In genomic region chr14:31892186-31892510, GRCm38 (mm10) we compare ENCODE assay signal across 13 mouse cellular contexts.
DNase-seq lines count a peak whose midpoint lies in the region; ATAC-seq and TF ChIP-seq lines count a peak whose summit lies in the region.
"Had no signal": no experiment of that assay in that cellular context is flagged by ENCODE, and none has a peak within 500 bp of the region (broad histone marks: within the 10 kb centered on the region; RNA-seq: fewer than 3 reads in every experiment).

No protein-coding gene starts in this region.

- H3K9ac ChIP-seq in hindbrain, embryonic 12.5 days, result no peak overlapping the region
- no peak overlapping the region for H3K9ac ChIP-seq in hindbrain, embryonic 13.5 days
- no peak overlapping the region for H3K9ac ChIP-seq in midbrain, embryonic 12.5 days (replicated peaks)
- no peak overlapping the region for H3K9ac ChIP-seq in midbrain, postnatal 0 days (replicated peaks; ENCODE audit: low read length, poor library complexity, severe bottlenecking)
- H3K9ac ChIP-seq in lung, embryonic 16.5 days (ENCODE audit: low read length), result no peak overlapping the region
- peak overlapping the region; percentile 49; the same call in 1 of the 2 replicates for H3K9ac ChIP-seq in stomach, embryonic 16.5 days (ENCODE audit: low read length)

- peaks cover 15% of the 10 kb centered on the region for H3K4me1 ChIP-seq in hindbrain, embryonic 12.5 days
- H3K4me1 ChIP-seq in hindbrain, embryonic 13.5 days (replicated peaks), result peaks cover 10% of the 10 kb centered on the region
- H3K4me1 ChIP-seq in midbrain, embryonic 12.5 days, result peaks cover 16% of the 10 kb centered on the region
- H3K4me1 ChIP-seq in midbrain, postnatal 0 days (ENCODE audit: insufficient read depth, low read length), result no peaks in the 10 kb centered on the region
- H3K4me1 ChIP-seq in lung, embryonic 16.5 days (replicated peaks; ENCODE audit: control insufficient read depth, insufficient read depth, low read length), result peaks cover 14% of the 10 kb centered on the region
- H3K4me1 ChIP-seq in stomach, embryonic 16.5 days (ENCODE audit: control insufficient read depth, insufficient read depth, low read length), result peaks cover 8% of the 10 kb centered on the region; the same call in 1 of the 2 replicates

- H3K4me2 ChIP-seq in hindbrain, embryonic 12.5 days (replicated peaks), result peak overlapping the region; percentile 50; the same call in 1 of the 2 replicates
- no peak overlapping the region for H3K4me2 ChIP-seq in hindbrain, embryonic 13.5 days
- no peak overlapping the region for H3K4me2 ChIP-seq in midbrain, embryonic 12.5 days (replicated peaks)
- H3K4me2 ChIP-seq in midbrain, postnatal 0 days (ENCODE audit: low read depth, low read length, poor library complexity, severe bottlenecking), result no peak overlapping the region
- peak overlapping the region; percentile 56 for H3K4me2 ChIP-seq in lung, embryonic 16.5 days (ENCODE audit: low read depth, low read length)
- H3K4me2 ChIP-seq in stomach, embryonic 16.5 days (ENCODE audit: low read depth, low read length), result peak overlapping the region; percentile 45; the same call in 1 of the 2 replicates

- H3K27me3 ChIP-seq in hindbrain, embryonic 12.5 days, result no peaks in the 10 kb centered on the region
- H3K27me3 ChIP-seq in hindbrain, embryonic 13.5 days, result no peaks in the 10 kb centered on the region
- peaks cover 7% of the 10 kb centered on the region; the same call in 1 of the 2 replicates for H3K27me3 ChIP-seq in midbrain, embryonic 12.5 days
- H3K27me3 ChIP-seq in midbrain, postnatal 0 days (ENCODE audit: insufficient read depth, low read length), result no peaks in the 10 kb centered on the region
- no peaks in the 10 kb centered on the region for H3K27me3 ChIP-seq in lung, embryonic 16.5 days (ENCODE audit: control insufficient read depth, insufficient read depth, low read depth, low read length)
- H3K27me3 ChIP-seq in stomach, embryonic 16.5 days (ENCODE audit: control insufficient read depth, insufficient read depth, low read length), result no peaks in the 10 kb centered on the region
- H3K27me3 ChIP-seq: Patski had no signal

- H3K27ac ChIP-seq in hindbrain, embryonic 12.5 days, result 0 out of 2 replicates have a peak overlapping the region, but pooled peaks have one; percentile 12
- no peak overlapping the region for H3K27ac ChIP-seq in hindbrain, embryonic 13.5 days
- H3K27ac ChIP-seq in midbrain, embryonic 12.5 days (replicated peaks), result peak overlapping the region; percentile 20; the same call in 1 of the 2 replicates
- H3K27ac ChIP-seq in midbrain, postnatal 0 days (ENCODE audit: low read depth, low read length), result no peak overlapping the region
- peak overlapping the region; percentile 84 for H3K27ac ChIP-seq in lung, embryonic 16.5 days (ENCODE audit: low read length)
- peak overlapping the region; percentile 48; the same call in 1 of the 2 replicates for H3K27ac ChIP-seq in stomach, embryonic 16.5 days (ENCODE audit: low read length)
- H3K27ac ChIP-seq: macrophage had no signal

- H3K9me3 ChIP-seq in hindbrain, embryonic 12.5 days (replicated peaks), result no peaks in the 10 kb centered on the region
- H3K9me3 ChIP-seq in hindbrain, embryonic 13.5 days, result no peaks in the 10 kb centered on the region
- H3K9me3 ChIP-seq in midbrain, embryonic 12.5 days, result no peaks in the 10 kb centered on the region
- no peaks in the 10 kb centered on the region for H3K9me3 ChIP-seq in midbrain, postnatal 0 days (ENCODE audit: low read length)
- H3K9me3 ChIP-seq in lung, embryonic 16.5 days (ENCODE audit: control insufficient read depth, low read length), result no peaks in the 10 kb centered on the region
- H3K9me3 ChIP-seq in stomach, embryonic 16.5 days (replicated peaks; ENCODE audit: control insufficient read depth, low read length), result no peaks in the 10 kb centered on the region

- no peaks in the 10 kb centered on the region for H3K36me3 ChIP-seq in hindbrain, embryonic 12.5 days
- no peaks in the 10 kb centered on the region for H3K36me3 ChIP-seq in hindbrain, embryonic 13.5 days
- no peaks in the 10 kb centered on the region for H3K36me3 ChIP-seq in midbrain, embryonic 12.5 days
- H3K36me3 ChIP-seq in midbrain, postnatal 0 days (ENCODE audit: insufficient read depth, low read length), result no peaks in the 10 kb centered on the region
- H3K36me3 ChIP-seq in lung, embryonic 16.5 days (ENCODE audit: control insufficient read depth, insufficient read depth, low read length), result no peaks in the 10 kb centered on the region
- H3K36me3 ChIP-seq in stomach, embryonic 16.5 days (ENCODE audit: control insufficient read depth, insufficient read depth, low read length), result no peaks in the 10 kb centered on the region

- DNase-seq in midbrain, postnatal 0 days (ENCODE audit: low spot score), result no peak
- DNase-seq in spleen, postnatal 14 days (ENCODE audit: low spot score in 2 of 2), result no peak
- DNase-seq in spleen, adult 18-20 months, result no peak
- DNase-seq: cerebellum, adult 9-10 months; left cerebral cortex, postnatal 4 days had no signal

- no peak for TF ChIP-seq CTCF in midbrain, postnatal 0 days (IDR thresholded peaks at IDR 0.05)

- no peak overlapping the region for H3K4me3 ChIP-seq in hindbrain, embryonic 12.5 days
- no peak overlapping the region for H3K4me3 ChIP-seq in hindbrain, embryonic 13.5 days
- H3K4me3 ChIP-seq in midbrain, embryonic 12.5 days, result no peak overlapping the region
- no peak overlapping the region for H3K4me3 ChIP-seq in midbrain, postnatal 0 days (ENCODE audit: low read depth, low read length)
- H3K4me3 ChIP-seq in lung, embryonic 16.5 days (ENCODE audit: low read length), result no peak overlapping the region
- no peak overlapping the region for H3K4me3 ChIP-seq in stomach, embryonic 16.5 days (replicated peaks; ENCODE audit: low read length)
- H3K4me3 ChIP-seq: erythroblast, embryonic 14.5 days had no signal

- ATAC-seq in hindbrain, embryonic 12.5 days (ENCODE audit: low FRiP score), result no peak
- no peak for ATAC-seq in hindbrain, embryonic 13.5 days (ENCODE audit: low FRiP score)
- ATAC-seq in midbrain, embryonic 12.5 days (ENCODE audit: low FRiP score, low read depth), result no peak
- no peak for ATAC-seq in midbrain, postnatal 0 days (ENCODE audit: low FRiP score)
- ATAC-seq in lung, embryonic 16.5 days (ENCODE audit: low read depth), result peak; percentile 34; the same call in 1 of the 2 replicates
- no peak for ATAC-seq in stomach, embryonic 16.5 days (ENCODE audit: insufficient read depth, low FRiP score)
- ATAC-seq: Patski had no signal

- WGBS in hindbrain, embryonic 12.5 days, result 4% methylated on average over 6 of the region's 6 CpGs
- WGBS in hindbrain, embryonic 13.5 days, result 8% methylated on average over 6 of the region's 6 CpGs
- WGBS in midbrain, embryonic 12.5 days, result 3% methylated on average over 6 of the region's 6 CpGs
- 32% methylated on average over 6 of the region's 6 CpGs for WGBS in midbrain, postnatal 0 days
- WGBS in lung, embryonic 16.5 days, result 19% methylated on average over 6 of the region's 6 CpGs
- WGBS in stomach, embryonic 16.5 days, result 24% methylated on average over 6 of the region's 6 CpGs

Comparison
In these comparisons a context has a peak if more than half of its experiments do, and no peak if none do; other contexts are left out.
1. H3K27ac ChIP-seq: peak in hindbrain, embryonic 12.5 days (single experiment), midbrain, embryonic 12.5 days (single experiment), lung, embryonic 16.5 days (single experiment) and stomach, embryonic 16.5 days (single experiment); none in hindbrain, embryonic 13.5 days (single experiment) and midbrain, postnatal 0 days (single experiment).
2. H3K4me2 ChIP-seq: peak in hindbrain, embryonic 12.5 days (single experiment), lung, embryonic 16.5 days (single experiment) and stomach, embryonic 16.5 days (single experiment); none in hindbrain, embryonic 13.5 days (single experiment), midbrain, embryonic 12.5 days (single experiment) and midbrain, postnatal 0 days (single experiment).